Mouse (Mus musculus) midbrain, postnatal 0 days (tissue): ENCODE measurements around the gene Tnni3k. TPM values are rescaled to one million over a fixed set of nuclear protein-coding genes. Genes with fewer than 3 reads are reported as not detected.
A peak's percentile ranks its signal among the peaks of the same experiment; 100 is the strongest.

Source experiments
- ATAC-seq: fragments of 200-750 bp; cut with Nextera tagmentation; 2 replicates; pipeline ENCODE4 v1.8.0; 2017; ENCODE audit warnings: moderate number of reproducible peaks, mild to moderate bottlenecking, moderate TSS enrichment, moderate library complexity; ENCODE audit not compliant: low FRiP score
- DNase-seq: peaks from one replicate; pipeline ENCODE4 v3.0.0-alpha.2; 2015; ENCODE audit warnings: low spot score
- H3K27ac ChIP-seq: fragments of 300-500 bp; sonication (generic); 2 replicates; pipeline ENCODE4 v1.5.1; 2014; ENCODE audit warnings: low read depth, mild to moderate bottlenecking, low read length, mixed read lengths
- H3K27me3 ChIP-seq: fragments of 300-500 bp; sonication (generic); 2 replicates; pipeline ENCODE4 v1.6.1; 2014; ENCODE audit warnings: low read length, control low read depth, mixed read lengths; ENCODE audit not compliant: insufficient read depth
- H3K36me3 ChIP-seq: fragments of 300-500 bp; sonication (generic); 2 replicates; pipeline ENCODE4 v1.6.1; 2014; ENCODE audit warnings: low read length, control low read depth, mixed read lengths; ENCODE audit not compliant: insufficient read depth
- H3K4me1 ChIP-seq: fragments of 300-500 bp; sonication (generic); 2 replicates; pipeline ENCODE4 v1.6.1; 2014; ENCODE audit warnings: mild to moderate bottlenecking, control low read depth, antibody characterized with exemption, low read length, mixed read lengths; ENCODE audit not compliant: insufficient read depth
- H3K4me2 ChIP-seq: fragments of 300-500 bp; sonication (generic); 2 replicates; pipeline ENCODE4 v1.6.1; 2014; ENCODE audit warnings: low read depth, mild to moderate bottlenecking, low read length, mixed read lengths; ENCODE audit not compliant: poor library complexity, severe bottlenecking
- H3K4me3 ChIP-seq: fragments of 300-500 bp; sonication (generic); 2 replicates; pipeline ENCODE4 v1.5.1; 2014; ENCODE audit warnings: low read depth, mild to moderate bottlenecking, low read length, moderate library complexity
- H3K9ac ChIP-seq: fragments of 300-500 bp; sonication (generic); replicated peaks from 2 replicates; pipeline ENCODE4 v1.6.1; 2014; ENCODE audit warnings: mild to moderate bottlenecking, low read length, moderate library complexity, mixed read lengths; ENCODE audit not compliant: poor library complexity, severe bottlenecking
- H3K9me3 ChIP-seq: fragments of 300-500 bp; sonication (generic); 2 replicates; pipeline ENCODE4 v1.6.1; 2016; ENCODE audit warnings: low read length, control low read depth
- CTCF ChIP-seq: IDR thresholded peaks from 2 replicates; pipeline ENCODE4 v1.5.1; 2016; ENCODE audit warnings: antibody characterized with exemption, mild to moderate bottlenecking
- WGBS: fragments of 180-500 bp; shearing (Covaris S2); extraction: QIAGEN DNeasy Blood & Tissue Kit; methylation state at CpG from one replicate; pipeline ENCODE4 v1.1.7; 2014; 5-methylcytosine and 5-hydroxymethylcytosine counted together
- polyA plus RNA-seq: library from polyadenylated mRNA; unstranded; fragments of >200 nt; fragmentation: Nextera tagmentation; extraction: Ambion mirVana; gene quantifications from 2 replicates; pipeline ENCODE4 v1.2.1, GENCODE M21; 2015
- total RNA-seq: library from RNA; depleted of rRNA; stranded (reverse); fragments of >200 nt; gene quantifications from 2 replicates; pipeline ENCODE4 v1.2.3, GENCODE M21; 2014

The Tnni3k gene
- total and polyA plus RNA-seq, 2 experiments from 2014 or later = not detected

- no peak for ATAC-seq
- 49% methylated on average over 2 of the region's 2 CpGs for WGBS
- no peak overlapping the region for H3K9ac ChIP-seq
These were observed 239.6 kb downstream of the Tnni3k start for GRCm38 (mm10) chr3:154815606-154816005.

GRCm38 (mm10) chr3:154812893-154813292 lies 242.3 kb downstream of the Tnni3k start:
- no peak for ATAC-seq
- H3K4me2 ChIP-seq = no peak overlapping the region
- 77% methylated on average over 1 of the region's 1 CpGs for WGBS
- no peaks in the 10 kb centered on the region for H3K36me3 ChIP-seq
- H3K27ac ChIP-seq = no peak overlapping the region
- no peak for TF ChIP-seq CTCF
- H3K4me1 ChIP-seq = peaks cover 7% of the 10 kb centered on the region; the same call in 1 of the 2 replicates
- DNase-seq = no peak
- H3K9me3 ChIP-seq = no peaks in the 10 kb centered on the region
- no peaks in the 10 kb centered on the region for H3K27me3 ChIP-seq
- no peak overlapping the region for H3K9ac ChIP-seq
- H3K4me3 ChIP-seq = no peak overlapping the region

More at GRCm38 (mm10) chr3:154815606-154816005, 239.6 kb downstream of the Tnni3k start:
- no peak overlapping the region for H3K4me3 ChIP-seq
- H3K4me1 ChIP-seq = peaks cover 7% of the 10 kb centered on the region; the same call in 1 of the 2 replicates
- H3K36me3 ChIP-seq = no peaks in the 10 kb centered on the region
- no peaks in the 10 kb centered on the region for H3K9me3 ChIP-seq
- DNase-seq = no peak
- H3K4me2 ChIP-seq = no peak overlapping the region
- peak overlapping the region; percentile 72 for H3K27ac ChIP-seq
- no peak for TF ChIP-seq CTCF
- no peaks in the 10 kb centered on the region for H3K27me3 ChIP-seq

- DNase-seq (no peak), ATAC-seq (no peak)
- WGBS = 66% methylated on average over 9 of the region's 9 CpGs
- Histone ChIP-seq H3K4me3 (no peak overlapping the region), H3K36me3 (no peaks in the 10 kb centered on the region), H3K27me3 (no peaks in the 10 kb centered on the region), H3K9ac (no peak overlapping the region), H3K4me2 (no peak overlapping the region), H3K27ac (no peak overlapping the region), H3K9me3 (no peaks in the 10 kb centered on the region), H3K4me1 (peaks cover 2% of the 10 kb centered on the region; the same call in 1 of the 2 replicates)
- no peak for TF ChIP-seq CTCF
These were observed 243.4 kb downstream of the Tnni3k start for GRCm38 (mm10) chr3:154811833-154812232.

- Histone ChIP-seq H3K9ac (no peak overlapping the region; the same call in 1 of the 2 replicates), H3K27me3 (no peaks in the 10 kb centered on the region), H3K4me1 (peaks cover 5% of the 10 kb centered on the region; the same call in 1 of the 2 replicates), H3K4me2 (no peak overlapping the region), H3K36me3 (no peaks in the 10 kb centered on the region), H3K9me3 (no peaks in the 10 kb centered on the region), H3K27ac (peak overlapping the region; percentile 8; the same call in 1 of the 2 replicates), H3K4me3 (no peak overlapping the region)
- DNase-seq = no peak
- no peak for TF ChIP-seq CTCF
- 11% methylated on average over 9 of the region's 9 CpGs for WGBS
- ATAC-seq = 0 out of 2 replicates have a peak, but pooled peaks have one; percentile 36
These were observed 243.9 kb downstream of the Tnni3k start for GRCm38 (mm10) chr3:154811281-154811680.

GRCm38 (mm10) chr3:154810273-154810870 lies 244.8 kb downstream of the Tnni3k start:
- no peak for TF ChIP-seq CTCF
- ATAC-seq (no peak), DNase-seq (no peak)
- H3K27ac ChIP-seq = peak overlapping the region; percentile 8
- H3K4me1 ChIP-seq = peaks cover 8% of the 10 kb centered on the region; the same call in 1 of the 2 replicates
- 57% methylated on average over 7 of the region's 7 CpGs for WGBS
- no peak overlapping the region for H3K9ac ChIP-seq
- no peaks in the 10 kb centered on the region for H3K9me3 ChIP-seq
- H3K4me3 ChIP-seq = no peak overlapping the region
- no peak overlapping the region for H3K4me2 ChIP-seq
- H3K27me3 ChIP-seq = no peaks in the 10 kb centered on the region
- H3K36me3 ChIP-seq = no peaks in the 10 kb centered on the region

GRCm38 (mm10) chr3:154806626-154807025 lies 248.6 kb downstream of the Tnni3k start:
- no peaks in the 10 kb centered on the region for H3K9me3 ChIP-seq
- no peak overlapping the region for H3K9ac ChIP-seq
- no peaks in the 10 kb centered on the region for H3K36me3 ChIP-seq
- 3% methylated on average over 7 of the region's 7 CpGs for WGBS
- DNase-seq = peak; percentile 66
- no peak overlapping the region for H3K4me3 ChIP-seq
- no peak overlapping the region for H3K4me2 ChIP-seq
- no peak for TF ChIP-seq CTCF
- no peaks in the 10 kb centered on the region for H3K27me3 ChIP-seq
- peak; percentile 66 for ATAC-seq
- H3K27ac ChIP-seq = peak overlapping the region; percentile 68
- peaks cover 8% of the 10 kb centered on the region; the same call in 1 of the 2 replicates for H3K4me1 ChIP-seq
